25 mouse cellular contexts compared by ENCODE assay signal in the genomic region with DNA sequence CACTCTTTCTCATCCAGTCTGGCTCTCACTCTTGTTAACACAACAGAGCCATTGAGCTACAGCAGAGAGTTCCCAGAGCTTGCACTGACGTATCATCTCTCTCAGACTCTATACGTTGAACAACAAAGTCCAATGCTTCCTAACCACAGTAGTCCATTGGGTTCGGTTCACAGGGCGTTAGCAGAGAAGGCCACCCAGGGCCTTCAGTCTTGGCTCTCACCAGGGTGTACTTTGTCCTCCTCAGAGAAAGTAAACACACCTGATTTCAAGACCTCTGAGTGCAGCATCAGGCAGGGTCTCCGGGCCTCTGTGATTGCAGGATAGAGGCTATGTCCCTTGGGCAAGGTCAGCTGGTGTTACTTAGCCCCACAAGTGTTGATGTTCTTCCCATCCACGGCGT.
DNase-seq lines count a peak whose midpoint lies in the region; ATAC-seq and TF ChIP-seq lines count a peak whose summit lies in the region.
"Had no signal": no experiment of that assay in that cellular context is flagged by ENCODE, and none has a peak within 500 bp of the region (broad histone marks: within the 10 kb centered on the region; RNA-seq: fewer than 3 reads in every experiment).

No protein-coding gene starts in this region.

- 91% methylated on average over 7 of the region's 7 CpGs for WGBS in heart, embryonic 10.5 days
- WGBS in heart, adult 2 months = 89% methylated on average over 7 of the region's 7 CpGs
- WGBS in intestine, embryonic 16.5 days = 69% methylated on average over 7 of the region's 7 CpGs
- WGBS in stomach, postnatal 0 days = 65% methylated on average over 7 of the region's 7 CpGs

- intact Hi-C loops in heart, adult 2 months (cut with DNase I) = no loop called here

- H3K27ac ChIP-seq in heart, embryonic 10.5 days = no peak overlapping the region
- no peak overlapping the region for H3K27ac ChIP-seq in heart, adult 2 months
- H3K27ac ChIP-seq in intestine, embryonic 16.5 days (ENCODE audit: low read length) = no peak overlapping the region
- H3K27ac ChIP-seq in stomach, postnatal 0 days (replicated peaks) = no peak overlapping the region
- H3K27ac ChIP-seq: embryonic facial prominence, embryonic 12.5 days; embryonic facial prominence, embryonic 15.5 days; forebrain, embryonic 12.5 days; forebrain, embryonic 15.5 days; hindbrain, embryonic 14.5 days; hindbrain, postnatal 0 days had no signal

- no peaks in the 10 kb centered on the region for H3K27me3 ChIP-seq in heart, embryonic 10.5 days (ENCODE audit: insufficient read depth, poor library complexity, severe bottlenecking)
- H3K27me3 ChIP-seq in heart, adult 2 months (ENCODE audit: control insufficient read depth, insufficient read depth, low read length) = no peaks in the 10 kb centered on the region
- no peaks in the 10 kb centered on the region for H3K27me3 ChIP-seq in intestine, embryonic 16.5 days (replicated peaks; ENCODE audit: control insufficient read depth, insufficient read depth, low read length)
- H3K27me3 ChIP-seq in stomach, postnatal 0 days (ENCODE audit: control insufficient read depth, insufficient read depth, low read length) = no peaks in the 10 kb centered on the region
- H3K27me3 ChIP-seq: embryonic facial prominence, embryonic 12.5 days; embryonic facial prominence, embryonic 15.5 days; forebrain, embryonic 12.5 days; forebrain, embryonic 15.5 days; heart, embryonic 13.5 days; Patski had no signal

- peak; percentile 48 for DNase-seq in heart, embryonic 10.5 days (ENCODE audit: low spot score)
- no peak for DNase-seq in heart, adult 2 months
- DNase-seq in stomach, postnatal 0 days (ENCODE audit: low spot score) = peak; percentile 52
- DNase-seq in layer of hippocampus, postnatal 25 days (ENCODE audit: extremely low spot score in 1 of 2, low spot score in 1 of 2) = no peak
- DNase-seq: adrenal gland, postnatal 14 days; B cell, adult 2 months; cerebellum, adult 11 months; cerebellum, adult 2 months; cerebellum, adult 9-11 months; cerebellum, postnatal 25 days; gastrocnemius, postnatal 14 days; heart, adult 11 months; heart, postnatal 14 days; heart, postnatal 4 days had no signal

- TF ChIP-seq POLR2A in heart, adult 2 months (IDR thresholded peaks at IDR 0.05; ENCODE audit: insufficient read depth, low read depth, low read length) = no peak

- H3K9ac ChIP-seq in heart, adult 2 months (ENCODE audit: low read depth, low read length) = no peak overlapping the region
- H3K9ac ChIP-seq in intestine, embryonic 16.5 days (ENCODE audit: low read depth, low read length) = no peak overlapping the region
- H3K9ac ChIP-seq in stomach, postnatal 0 days (ENCODE audit: low read length) = no peak overlapping the region
- H3K9ac ChIP-seq: embryonic facial prominence, embryonic 12.5 days; embryonic facial prominence, embryonic 15.5 days; forebrain, embryonic 12.5 days; forebrain, embryonic 15.5 days; heart, embryonic 13.5 days; hindbrain, embryonic 14.5 days had no signal

- H3K4me1 ChIP-seq in heart, embryonic 10.5 days = peaks cover 28% of the 10 kb centered on the region
- peaks cover 20% of the 10 kb centered on the region for H3K4me1 ChIP-seq in heart, adult 2 months (ENCODE audit: control insufficient read depth, insufficient read depth, low read length)
- peaks cover 10% of the 10 kb centered on the region for H3K4me1 ChIP-seq in intestine, embryonic 16.5 days (ENCODE audit: control insufficient read depth, insufficient read depth, low read length)
- peaks cover under 1% of the 10 kb centered on the region; the same call in 1 of the 2 replicates for H3K4me1 ChIP-seq in stomach, postnatal 0 days (replicated peaks; ENCODE audit: control insufficient read depth, insufficient read depth)
- H3K4me1 ChIP-seq: forebrain, embryonic 15.5 days had no signal

- H3K9me3 ChIP-seq in heart, embryonic 10.5 days = no peaks in the 10 kb centered on the region
- no peaks in the 10 kb centered on the region for H3K9me3 ChIP-seq in intestine, embryonic 16.5 days (ENCODE audit: control insufficient read depth, low read length)
- H3K9me3 ChIP-seq in stomach, postnatal 0 days (ENCODE audit: control insufficient read depth, low read length) = no peaks in the 10 kb centered on the region
- H3K9me3 ChIP-seq: embryonic facial prominence, embryonic 12.5 days; embryonic facial prominence, embryonic 15.5 days; forebrain, embryonic 12.5 days; forebrain, embryonic 15.5 days; G1E; heart, embryonic 13.5 days had no signal

- H3K4me2 ChIP-seq in intestine, embryonic 16.5 days (ENCODE audit: low read depth, low read length) = no peak overlapping the region
- no peak overlapping the region for H3K4me2 ChIP-seq in stomach, postnatal 0 days (replicated peaks; ENCODE audit: low read depth)
- H3K4me2 ChIP-seq: embryonic facial prominence, embryonic 12.5 days; embryonic facial prominence, embryonic 15.5 days; forebrain, embryonic 12.5 days; forebrain, embryonic 15.5 days; heart, embryonic 13.5 days; hindbrain, embryonic 14.5 days had no signal

- peak; percentile 29 for ATAC-seq in intestine, embryonic 16.5 days
- peak; percentile 76 for ATAC-seq in stomach, postnatal 0 days (ENCODE audit: low FRiP score, low TSS enrichment)
- no peak for ATAC-seq in erythroid progenitor cell, adult 5-6 weeks (replicated peaks; ENCODE audit: low FRiP score, poor library complexity, severe bottlenecking)
- ATAC-seq: forebrain, embryonic 15.5 days; hindbrain, postnatal 0 days had no signal

- H3K36me3 ChIP-seq in heart, embryonic 10.5 days = no peaks in the 10 kb centered on the region
- peaks cover 2% of the 10 kb centered on the region for H3K36me3 ChIP-seq in heart, adult 2 months (ENCODE audit: control insufficient read depth, insufficient read depth, low read length)
- no peaks in the 10 kb centered on the region for H3K36me3 ChIP-seq in intestine, embryonic 16.5 days (ENCODE audit: control insufficient read depth, insufficient read depth, low read length)
- no peaks in the 10 kb centered on the region; the same call in 1 of the 2 replicates for H3K36me3 ChIP-seq in stomach, postnatal 0 days (ENCODE audit: control insufficient read depth, insufficient read depth, low read length)
- H3K36me3 ChIP-seq: embryonic facial prominence, embryonic 12.5 days; embryonic facial prominence, embryonic 15.5 days; forebrain, embryonic 12.5 days; forebrain, embryonic 15.5 days; G1E had no signal

- H3K79me2 ChIP-seq in heart, adult 2 months (replicated peaks; ENCODE audit: control insufficient read depth, insufficient read depth, low read length) = no peaks in the 10 kb centered on the region

- no peak for TF ChIP-seq EP300 in heart, adult 2 months (IDR thresholded peaks at IDR 0.05; ENCODE audit: insufficient read depth, low read depth, low read length)
- no peak for TF ChIP-seq EP300 in stomach, postnatal 0 days (optimal IDR thresholded peaks at IDR 0.05)

- no peak overlapping the region for H3K4me3 ChIP-seq in heart, embryonic 10.5 days
- no peak overlapping the region for H3K4me3 ChIP-seq in heart, adult 2 months
- H3K4me3 ChIP-seq in intestine, embryonic 16.5 days (ENCODE audit: low read length) = no peak overlapping the region
- no peak overlapping the region for H3K4me3 ChIP-seq in stomach, postnatal 0 days (ENCODE audit: low read depth, low read length)
- H3K4me3 ChIP-seq: embryonic facial prominence, embryonic 12.5 days; embryonic facial prominence, embryonic 15.5 days; forebrain, embryonic 12.5 days; forebrain, embryonic 15.5 days; heart, embryonic 13.5 days had no signal

- TF ChIP-seq CTCF in heart, adult 2 months (IDR thresholded peaks at IDR 0.05) = no peak
- no peak for TF ChIP-seq CTCF in stomach, postnatal 0 days (IDR thresholded peaks at IDR 0.05; ENCODE audit: low read depth)

Comparison
In these comparisons a context has a peak if more than half of its experiments do, and no peak if none do; other contexts are left out.
1. DNase-seq: peak in heart, embryonic 10.5 days (single experiment) and stomach, postnatal 0 days (single experiment); none in heart, adult 2 months (0 of 2) and layer of hippocampus, postnatal 25 days (0 of 2).